Mouse (Mus musculus) limb, embryonic 13.5 days (tissue): ENCODE measurements around the gene Unc5cl. TPM values are rescaled to one million over a fixed set of nuclear protein-coding genes. Genes with fewer than 3 reads are reported as not detected.
"Not testable (repeated sequence)": the region's sequence is repeated elsewhere in the genome, so short reads cannot be mapped to it uniquely, and the experiment has no call there.

ENCODE experiments used
- ATAC-seq: fragments of 200-750 bp; cut with Nextera tagmentation; 2 replicates; pipeline ENCODE4 v1.8.0; 2017; ENCODE audit warnings: low read depth, moderate number of reproducible peaks, moderate TSS enrichment; ENCODE audit not compliant: low FRiP score
- H3K27ac ChIP-seq: fragments of 300-500 bp; sonication (generic); 2 replicates; pipeline ENCODE4 v1.5.1; 2015; ENCODE audit warnings: inconsistent platforms, mild to moderate bottlenecking, moderate library complexity
- H3K27me3 ChIP-seq: fragments of 300-500 bp; sonication (generic); 2 replicates; pipeline ENCODE4 v1.6.1; 2015; ENCODE audit warnings: mild to moderate bottlenecking, inconsistent platforms
- H3K36me3 ChIP-seq: fragments of 300-500 bp; sonication (generic); 2 replicates; pipeline ENCODE4 v1.6.1; 2015; ENCODE audit warnings: inconsistent platforms, mild to moderate bottlenecking, moderate library complexity
- H3K4me1 ChIP-seq: fragments of 300-500 bp; sonication (generic); 2 replicates; pipeline ENCODE4 v1.6.1; 2015; ENCODE audit warnings: inconsistent platforms
- H3K4me2 ChIP-seq: fragments of 300-500 bp; sonication (generic); replicated peaks from 2 replicates; pipeline ENCODE4 v1.6.1; 2015; ENCODE audit warnings: inconsistent platforms, mild to moderate bottlenecking, moderate library complexity
- H3K4me3 ChIP-seq: fragments of 300-500 bp; sonication (generic); 2 replicates; pipeline ENCODE4 v1.5.1; 2015; ENCODE audit warnings: moderate library complexity, mild to moderate bottlenecking, inconsistent platforms
- H3K9ac ChIP-seq: fragments of 300-500 bp; sonication (generic); 2 replicates; pipeline ENCODE4 v1.6.1; 2015; ENCODE audit warnings: mild to moderate bottlenecking, inconsistent platforms
- H3K9me3 ChIP-seq: fragments of 300-500 bp; sonication (generic); 2 replicates; pipeline ENCODE4 v1.6.1; 2016; ENCODE audit warnings: inconsistent platforms
- WGBS: fragments of 180-500 bp; shearing (Covaris S2); methylation state at CpG from one replicate; pipeline ENCODE4 v1.1.7; 2015; 5-methylcytosine and 5-hydroxymethylcytosine counted together
- polyA plus RNA-seq: library from polyadenylated mRNA; unstranded; fragments of >200 nt; fragmentation: Nextera tagmentation; extraction: Ambion mirVana; gene quantifications from 2 replicates; pipeline ENCODE4 v1.2.1, GENCODE M21; 2015

Gene Unc5cl
- polyA plus RNA-seq, 1 experiment from 2014 or later = 0.31 TPM

GRCm38 (mm10) chr17:48454190-48454589 is 511 bp upstream of the Unc5cl start:
- H3K4me3 ChIP-seq = no peak overlapping the region
- H3K9me3 ChIP-seq = no peaks in the 10 kb centered on the region
- no peaks in the 10 kb centered on the region for H3K36me3 ChIP-seq
- H3K4me1 ChIP-seq = no peaks in the 10 kb centered on the region
- no peak overlapping the region for H3K9ac ChIP-seq
- H3K27me3 ChIP-seq = no peaks in the 10 kb centered on the region
- 50% methylated on average over 7 of the region's 7 CpGs for WGBS
- ATAC-seq = no peak
- no peak overlapping the region for H3K27ac ChIP-seq
- no peak overlapping the region for H3K4me2 ChIP-seq

GRCm38 (mm10) chr17:48455955-48456354 is 1.3 kb downstream of the Unc5cl start:
- no peaks in the 10 kb centered on the region for H3K27me3 ChIP-seq
- H3K9ac ChIP-seq = no peak overlapping the region
- 89% methylated on average over 2 of the region's 2 CpGs for WGBS
- ATAC-seq = no peak
- no peak overlapping the region for H3K4me3 ChIP-seq
- H3K36me3 ChIP-seq = no peaks in the 10 kb centered on the region
- H3K4me2 ChIP-seq = no peak overlapping the region
- H3K9me3 ChIP-seq = no peaks in the 10 kb centered on the region
- no peaks in the 10 kb centered on the region for H3K4me1 ChIP-seq
- H3K27ac ChIP-seq = no peak overlapping the region

GRCm38 (mm10) chr17:48457971-48458653 is 3.4 kb downstream of the Unc5cl start:
- Histone ChIP-seq H3K36me3 (no peaks in the 10 kb centered on the region), H3K27me3 (no peaks in the 10 kb centered on the region), H3K4me2 (no peak overlapping the region), H3K27ac (no peak overlapping the region), H3K4me1 (no peaks in the 10 kb centered on the region), H3K9ac (no peak overlapping the region), H3K9me3 (no peaks in the 10 kb centered on the region), H3K4me3 (no peak overlapping the region)
- WGBS = 72% methylated on average over 13 of the region's 13 CpGs
- ATAC-seq = no peak

- Histone ChIP-seq H3K27me3 (peaks cover 11% of the 10 kb centered on the region), H3K9me3 (no peaks in the 10 kb centered on the region), H3K4me2 (no peak overlapping the region), H3K4me3 (no peak overlapping the region), H3K36me3 (no peaks in the 10 kb centered on the region), H3K9ac (no peak overlapping the region), H3K27ac (no peak overlapping the region), H3K4me1 (peaks cover 7% of the 10 kb centered on the region; the same call in 1 of the 2 replicates)
- 91% methylated on average over 13 of the region's 13 CpGs for WGBS
- ATAC-seq = no peak
Measured at GRCm38 (mm10) chr17:48462096-48462495, 7.4 kb downstream of the Unc5cl start.

GRCm38 (mm10) chr17:48463391-48463790 is 8.7 kb downstream of the Unc5cl start:
- H3K4me3 ChIP-seq = no peak overlapping the region
- WGBS = 86% methylated on average over 4 of the region's 4 CpGs
- H3K9me3 ChIP-seq = no peaks in the 10 kb centered on the region
- H3K27me3 ChIP-seq = peaks cover 22% of the 10 kb centered on the region
- no peaks in the 10 kb centered on the region for H3K36me3 ChIP-seq
- peaks cover 11% of the 10 kb centered on the region; the same call in 1 of the 2 replicates for H3K4me1 ChIP-seq
- no peak overlapping the region for H3K4me2 ChIP-seq
- no peak overlapping the region for H3K9ac ChIP-seq
- ATAC-seq = no peak
- H3K27ac ChIP-seq = no peak overlapping the region

- 35% methylated on average over 22 of the region's 22 CpGs for WGBS
- Histone ChIP-seq H3K27me3 (peaks cover 22% of the 10 kb centered on the region), H3K4me3 (peak overlapping the region; percentile 18), H3K9me3 (no peaks in the 10 kb centered on the region), H3K9ac (no peak overlapping the region), H3K27ac (no peak overlapping the region), H3K4me1 (peaks cover 11% of the 10 kb centered on the region; the same call in 1 of the 2 replicates), H3K36me3 (no peaks in the 10 kb centered on the region), H3K4me2 (peak overlapping the region; percentile 50)
- ATAC-seq = peak; percentile 34; the same call in 1 of the 2 replicates
Measured at GRCm38 (mm10) chr17:48466769-48467394, 12.2 kb downstream of the Unc5cl start.

GRCm38 (mm10) chr17:48467395-48468231 is 12.9 kb downstream of the Unc5cl start:
- peaks cover 11% of the 10 kb centered on the region; the same call in 1 of the 2 replicates for H3K4me1 ChIP-seq
- no peak overlapping the region for H3K27ac ChIP-seq
- H3K9ac ChIP-seq = no peak overlapping the region
- peak overlapping the region; percentile 50 for H3K4me2 ChIP-seq
- H3K9me3 ChIP-seq = no peaks in the 10 kb centered on the region
- no peaks in the 10 kb centered on the region for H3K36me3 ChIP-seq
- peaks cover 22% of the 10 kb centered on the region for H3K27me3 ChIP-seq
- peak overlapping the region; percentile 18 for H3K4me3 ChIP-seq
- ATAC-seq = peak; percentile 62; the same call in 1 of the 2 replicates
- WGBS = 7% methylated on average over 22 of the region's 22 CpGs

- H3K4me3 ChIP-seq, H3K27ac ChIP-seq, H3K9ac ChIP-seq, H3K27me3 ChIP-seq, ATAC-seq, H3K4me1 ChIP-seq, H3K4me2 ChIP-seq, H3K36me3 ChIP-seq, H3K9me3 ChIP-seq: not testable (repeated sequence)
- 83% methylated on average over 6 of the region's 6 CpGs for WGBS
Measured at GRCm38 (mm10) chr17:48474282-48474681, 19.6 kb downstream of the Unc5cl start.

GRCm38 (mm10) chr17:48475444-48475843 is 20.7 kb downstream of the Unc5cl start:
- H3K9me3 ChIP-seq = no peaks in the 10 kb centered on the region
- 82% methylated on average over 8 of the region's 8 CpGs for whole genome bisulfite sequencing
- H3K4me1 ChIP-seq = no peaks in the 10 kb centered on the region
- no peak overlapping the region for H3K4me3 ChIP-seq
- ATAC-seq = no peak
- no peak overlapping the region for H3K9ac ChIP-seq
- H3K4me2 ChIP-seq = no peak overlapping the region
- no peaks in the 10 kb centered on the region for H3K36me3 ChIP-seq
- no peaks in the 10 kb centered on the region for H3K27me3 ChIP-seq
- no peak overlapping the region for H3K27ac ChIP-seq

GRCm38 (mm10) chr17:48479952-48480351 is 25.3 kb downstream of the Unc5cl start:
- WGBS = 89% methylated on average over 10 of the region's 10 CpGs
- Histone ChIP-seq H3K4me2 (no peak overlapping the region), H3K27me3 (no peaks in the 10 kb centered on the region), H3K4me1 (no peaks in the 10 kb centered on the region), H3K9me3 (no peaks in the 10 kb centered on the region), H3K36me3 (no peaks in the 10 kb centered on the region), H3K4me3 (no peak overlapping the region), H3K27ac (no peak overlapping the region), H3K9ac (no peak overlapping the region)
- ATAC-seq = no peak

GRCm38 (mm10) chr17:48483764-48484163 is 29.1 kb downstream of the Unc5cl start:
- no peaks in the 10 kb centered on the region for H3K4me1 ChIP-seq
- no peaks in the 10 kb centered on the region for H3K36me3 ChIP-seq
- no peak overlapping the region for H3K9ac ChIP-seq
- H3K4me2 ChIP-seq = no peak overlapping the region
- no peaks in the 10 kb centered on the region for H3K27me3 ChIP-seq
- ATAC-seq = no peak
- H3K27ac ChIP-seq = no peak overlapping the region
- no peaks in the 10 kb centered on the region for H3K9me3 ChIP-seq
- 80% methylated on average over 5 of the region's 5 CpGs for WGBS
- no peak overlapping the region for H3K4me3 ChIP-seq

- no peak overlapping the region for H3K27ac ChIP-seq
- 91% methylated on average over 5 of the region's 5 CpGs for WGBS
- no peak for ATAC-seq
Measured at GRCm38 (mm10) chr17:48484191-48484590, 29.5 kb downstream of the Unc5cl start.

More at GRCm38 (mm10) chr17:48484191-48484590, 29.5 kb downstream of the Unc5cl start:
- Histone ChIP-seq H3K36me3 (no peaks in the 10 kb centered on the region), H3K27me3 (no peaks in the 10 kb centered on the region), H3K9ac (no peak overlapping the region), H3K4me3 (no peak overlapping the region), H3K4me2 (no peak overlapping the region), H3K4me1 (no peaks in the 10 kb centered on the region), H3K9me3 (no peaks in the 10 kb centered on the region)
